Mouse (Mus musculus): ENCODE results near the gene Rbfox1. TPM values are rescaled to one million over a fixed set of nuclear protein-coding genes. Genes with fewer than 3 reads are reported as not detected.

Rbfox1 gene
- total and polyA plus RNA-seq, 3 experiments = not detected

- H3K4me1 ChIP-seq (ENCODE audit: control insufficient read depth in 1 of 2, insufficient read depth in 2 of 2, low read length in 2 of 2) = no peaks in the 10 kb centered on the region
- no peak overlapping the region for H3K27ac ChIP-seq (ENCODE audit: control insufficient read depth, low read depth, low read length)
- DNase-seq (ENCODE audit: low read depth, low spot score) = no peak
- TF ChIP-seq MAZ (IDR thresholded peaks at IDR 0.05; ENCODE audit: low read depth, low read length) = no peak
- no peak for TF ChIP-seq ETS1 (IDR thresholded peaks at IDR 0.05; ENCODE audit: low read depth, low read length)
- TF ChIP-seq ZKSCAN1 (IDR thresholded peaks at IDR 0.05; ENCODE audit: low read depth, low read length) = no peak
- no peak for TF ChIP-seq UBTF (IDR thresholded peaks at IDR 0.05; ENCODE audit: borderline replicate concordance, insufficient read depth, low read depth, low read length)
- TF ChIP-seq HCFC1 (IDR thresholded peaks at IDR 0.05; ENCODE audit: low read depth, low read length) = no peak
- TF ChIP-seq MAFK (IDR thresholded peaks at IDR 0.05; ENCODE audit: borderline replicate concordance, low read depth, low read length) = no peak
- no peak for TF ChIP-seq NELFE (IDR thresholded peaks at IDR 0.05; ENCODE audit: low read depth, low read length)
- TF ChIP-seq EP300 (IDR thresholded peaks at IDR 0.05; ENCODE audit: low read depth in 1 of 2, low read length in 2 of 2) = no peak
- TF ChIP-seq ELF1 (IDR thresholded peaks at IDR 0.05; ENCODE audit: low read depth, low read length) = no peak
- TF ChIP-seq E2F4 (IDR thresholded peaks at IDR 0.05; ENCODE audit: borderline replicate concordance, low read depth, low read length) = no peak
- no peak for TF ChIP-seq POLR2AphosphoS2 (IDR thresholded peaks at IDR 0.05; ENCODE audit: low read length)
- TF ChIP-seq POLR2AphosphoS5 (IDR thresholded peaks at IDR 0.05; ENCODE audit: borderline replicate concordance, low read depth, low read length) = no peak
- no peak for TF ChIP-seq MYB (IDR thresholded peaks at IDR 0.05; ENCODE audit: low read depth, low read length)
- no peak for TF ChIP-seq MXI1 (IDR thresholded peaks at IDR 0.05; ENCODE audit: low read depth, low read length)
- TF ChIP-seq BHLHE40 (IDR thresholded peaks at IDR 0.05; ENCODE audit: borderline replicate concordance, low read depth, low read length) = no peak
- H3K9ac ChIP-seq (ENCODE audit: control insufficient read depth, low read depth, low read length, poor library complexity, severe bottlenecking) = no peak overlapping the region
- H3K4me3 ChIP-seq (ENCODE audit: control insufficient read depth in 1 of 2, insufficient read depth in 1 of 2, low read depth in 2 of 2, low read length in 2 of 2) = no peak overlapping the region
- no peaks in the 10 kb centered on the region for H3K27me3 ChIP-seq (ENCODE audit: control insufficient read depth in 1 of 2, insufficient read depth in 2 of 2, low read length in 2 of 2)
- no peaks in the 10 kb centered on the region for H3K36me3 ChIP-seq (ENCODE audit: control insufficient read depth in 1 of 2, insufficient read depth in 2 of 2, low read length in 2 of 2)
- no peaks in the 10 kb centered on the region for H3K9me3 ChIP-seq (replicated peaks; ENCODE audit: insufficient read depth, low read length)
- H3K79me2 ChIP-seq (ENCODE audit: control insufficient read depth, insufficient read depth, low read length, poor library complexity) = no peaks in the 10 kb centered on the region
Observed at GRCm38 (mm10) chr16:7075749-7076148, 1190.6 kb downstream of the Rbfox1 start.

- Histone ChIP-seq H3K36me3 (ENCODE audit: control insufficient read depth in 1 of 2, insufficient read depth in 2 of 2, low read length in 2 of 2) (no peaks in the 10 kb centered on the region), H3K4me3 (ENCODE audit: control insufficient read depth in 1 of 2, insufficient read depth in 1 of 2, low read depth in 2 of 2, low read length in 2 of 2) (no peak overlapping the region), H3K4me1 (ENCODE audit: control insufficient read depth in 1 of 2, insufficient read depth in 2 of 2, low read length in 2 of 2) (no peaks in the 10 kb centered on the region), H3K27ac (ENCODE audit: control insufficient read depth, low read depth, low read length) (no peak overlapping the region), H3K9ac (ENCODE audit: control insufficient read depth, low read depth, low read length, poor library complexity, severe bottlenecking) (no peak overlapping the region), H3K79me2 (ENCODE audit: control insufficient read depth, insufficient read depth, low read length, poor library complexity) (no peaks in the 10 kb centered on the region), H3K9me3 (replicated peaks; ENCODE audit: insufficient read depth, low read length) (no peaks in the 10 kb centered on the region), H3K27me3 (ENCODE audit: control insufficient read depth in 1 of 2, insufficient read depth in 2 of 2, low read length in 2 of 2) (no peaks in the 10 kb centered on the region)
- TF ChIP-seq NELFE (IDR thresholded peaks at IDR 0.05; ENCODE audit: low read depth, low read length) (no peak), SMC3 (IDR thresholded peaks at IDR 0.05; ENCODE audit: low read depth, low read length) (no peak), POLR2A (IDR thresholded peaks at IDR 0.05; ENCODE audit: control insufficient read depth in 1 of 2, insufficient read depth in 1 of 2, low read depth in 1 of 2, low read length in 2 of 2, poor library complexity in 1 of 2) (no peak), EP300 (IDR thresholded peaks at IDR 0.05; ENCODE audit: low read depth in 1 of 2, low read length in 2 of 2) (no peak), USF1 (IDR thresholded peaks at IDR 0.05; ENCODE audit: low read depth, low read length) (no peak), E2F4 (IDR thresholded peaks at IDR 0.05; ENCODE audit: borderline replicate concordance, low read depth, low read length) (no peak), HCFC1 (IDR thresholded peaks at IDR 0.05; ENCODE audit: low read depth, low read length) (no peak), ZKSCAN1 (IDR thresholded peaks at IDR 0.05; ENCODE audit: low read depth, low read length) (no peak), USF2 (IDR thresholded peaks at IDR 0.05; ENCODE audit: borderline replicate concordance in 1 of 2, insufficient read depth in 1 of 2, low read depth in 1 of 2, low read length in 2 of 2) (no peak), TCF12 (IDR thresholded peaks at IDR 0.05; ENCODE audit: low read depth, low read length) (no peak), MYB (IDR thresholded peaks at IDR 0.05; ENCODE audit: low read depth, low read length) (no peak), MAFK (IDR thresholded peaks at IDR 0.05; ENCODE audit: borderline replicate concordance, low read depth, low read length) (no peak), CHD2 (IDR thresholded peaks at IDR 0.05; ENCODE audit: low read length) (no peak), RAD21 (IDR thresholded peaks at IDR 0.05; ENCODE audit: low read depth, low read length) (no peak), MAZ (IDR thresholded peaks at IDR 0.05; ENCODE audit: low read depth, low read length) (no peak)
- DNase-seq (ENCODE audit: low read depth, low spot score) = no peak
Observed at GRCm38 (mm10) chr16:7076305-7076704, 1191.2 kb downstream of the Rbfox1 start.
